ENCODE assay signal across 8 mouse cellular contexts in the genomic region with DNA sequence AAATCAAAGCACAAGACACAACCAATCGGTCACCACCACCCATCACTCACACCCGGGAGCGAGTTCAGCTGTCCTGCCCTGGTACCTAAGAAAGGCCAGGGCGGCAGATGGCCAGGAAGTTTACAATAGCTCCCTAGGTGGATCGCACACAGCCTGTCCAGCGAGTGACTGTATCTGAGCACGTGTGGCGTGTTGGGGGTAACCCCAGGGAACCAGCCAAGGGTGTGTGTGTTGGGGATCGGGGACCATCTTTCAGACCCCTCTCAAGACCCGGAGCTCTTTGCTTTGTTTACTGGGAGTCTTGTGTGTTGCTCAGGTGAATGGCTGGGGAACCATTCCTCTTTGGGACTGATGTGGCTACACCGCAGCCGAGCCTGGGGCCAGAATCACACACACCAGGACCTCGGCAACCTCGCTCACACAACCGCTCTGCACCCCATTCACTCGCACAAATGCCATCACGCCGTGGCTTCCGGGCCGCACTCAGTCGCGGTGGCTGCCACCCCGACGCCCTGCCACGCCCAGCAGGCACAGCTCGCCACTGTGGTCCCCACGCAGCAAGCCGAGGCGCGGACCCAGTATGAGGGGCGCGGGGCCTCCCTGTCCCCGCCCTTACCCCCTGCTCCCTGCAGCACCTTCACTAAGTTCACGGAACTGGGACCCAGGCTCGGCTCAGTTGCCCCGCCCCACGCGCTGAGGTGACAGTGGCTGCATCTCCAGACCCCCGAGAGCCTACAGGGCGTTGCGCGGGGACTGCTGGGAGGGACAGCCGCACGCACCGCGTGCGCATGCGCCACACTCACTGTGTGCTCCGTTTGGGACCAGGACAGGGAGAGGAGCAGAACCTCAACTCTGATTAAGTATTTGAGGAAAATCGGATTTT. TPM values are rescaled to one million over a fixed set of nuclear protein-coding genes. Genes with fewer than 3 reads are reported as not detected.
DNase-seq lines count a peak whose midpoint lies in the region; ATAC-seq and TF ChIP-seq lines count a peak whose summit lies in the region.

A gene (minus strand): TSS at position 755 of the 883 bp plus-strand sequence.

- CTCF ChIA-PET in Patski (lab: Charles Lee), result interaction anchor here (1.0 to 1.5 kb wide), 2 partner anchors 12 to 21 kb away, joined by 3 read pairs; no protein-coding TSS in a partner anchor

- DNase-seq in Patski (ENCODE audit: low read depth, low spot score), result no peak
- DNase-seq in cerebellum, adult 9-11 months, result peak; percentile 90
- DNase-seq in frontal cortex, adult 2 months (ENCODE audit: extremely low spot score in 1 of 2, low spot score in 1 of 2), result peak; percentile 44 to 86
- peak; percentile 93 for DNase-seq in hindbrain, embryonic 11.5 days (ENCODE audit: low spot score)
- peak; percentile 80 to 81 for DNase-seq in layer of hippocampus, postnatal 36 days
- DNase-seq in lung, postnatal 4 days, result peak; percentile 84 to 88
- peak; percentile 70 for DNase-seq in retina, postnatal 7 days (ENCODE audit: low read depth, low spot score)
- DNase-seq in urinary bladder, adult 18-20 months (ENCODE audit: low spot score in 2 of 2), result peak; percentile 59 to 74

- H3K4me1 ChIP-seq in hindbrain, embryonic 11.5 days (replicated peaks; ENCODE audit: control insufficient read depth, insufficient read depth, low read length), result no peaks in the 10 kb centered on the region

- H3K9ac ChIP-seq in hindbrain, embryonic 11.5 days (ENCODE audit: low read depth, low read length), result peak within 1 kb of the TSS; percentile 77

- no peaks in the 10 kb centered on the region for H3K36me3 ChIP-seq in hindbrain, embryonic 11.5 days (ENCODE audit: control insufficient read depth, insufficient read depth, low read length)

- peak within 1 kb of the TSS; percentile 71 for H3K27ac ChIP-seq in hindbrain, embryonic 11.5 days (ENCODE audit: low read depth, low read length)

- peak within 1 kb of the TSS; percentile 91 for H3K4me2 ChIP-seq in hindbrain, embryonic 11.5 days (replicated peaks; ENCODE audit: low read depth, low read length)

- in situ Hi-C loops in Patski (cut with MboI; ENCODE audit: low pct_unique_long_range_greater_than_20kb), result no loop called here

- no peaks in the 10 kb centered on the region for H3K9me3 ChIP-seq in hindbrain, embryonic 11.5 days (ENCODE audit: control insufficient read depth, low read length)

- POLR2A ChIA-PET in Patski (lab: Charles Lee), result interaction anchor here (0.8 to 1.0 kb wide), 2 partner anchors 73 to 77 kb away, joined by 3 read pairs; no protein-coding TSS in a partner anchor

- peak; percentile 75 for ATAC-seq in Patski
- peak; percentile 93 for ATAC-seq in hindbrain, embryonic 11.5 days (ENCODE audit: low FRiP score)

- no peaks in the 10 kb centered on the region for H3K27me3 ChIP-seq in Patski
- no peaks in the 10 kb centered on the region for H3K27me3 ChIP-seq in hindbrain, embryonic 11.5 days (ENCODE audit: control insufficient read depth, insufficient read depth, low read length)

- H3K4me3 ChIP-seq in hindbrain, embryonic 11.5 days (ENCODE audit: low read depth, low read length), result peak within 1 kb of the TSS; percentile 79

- WGBS in hindbrain, embryonic 11.5 days, result under 1% methylated on average over 50 of the region's 50 CpGs

- TF ChIP-seq CTCF in Patski (IDR thresholded peaks at IDR 0.05), result no peak

RNA-seq across cellular contexts. Expression of the gene that starts here (rescaled TPM):
- 13.7 TPM for polyA plus RNA-seq in Patski (2021)
- 2.6 and 3.4 TPM in 2 replicates for polyA plus RNA-seq in frontal cortex, adult 2 months (2012; rRNA removed)
- polyA plus RNA-seq in hindbrain, embryonic 11.5 days (2014; fragmentation: Nextera tagmentation; extraction: Ambion mirVana), result 8.3 and 8.6 TPM in 2 replicates
- total RNA-seq in layer of hippocampus, postnatal 36 days (2021), result 1 to 10 TPM; 3.7 to 4.2 TPM
